Mouse (Mus musculus): ENCODE measurements around the gene Galnt7.
"Not testable (repeated sequence)": the region's sequence is repeated elsewhere in the genome, so short reads cannot be mapped to it uniquely, and the experiment has no call there.

Galnt7 gene

GRCm38 (mm10) chr8:57540110-57540838 is 112.6 kb downstream of the Galnt7 start:
- DNase-seq (ENCODE audit: low spot score): peak; percentile 79

- DNase-seq (ENCODE audit: low spot score): no peak
Observed at GRCm38 (mm10) chr8:57538601-57539000, 114.2 kb downstream of the Galnt7 start.

GRCm38 (mm10) chr8:57536167-57536566 is 116.7 kb downstream of the Galnt7 start:
- DNase-seq (ENCODE audit: low spot score): no peak

GRCm38 (mm10) chr8:57534495-57534894 is 118.3 kb downstream of the Galnt7 start:
- no peak for DNase-seq (ENCODE audit: low spot score)

- DNase-seq (ENCODE audit: low spot score): no peak
Observed at GRCm38 (mm10) chr8:57533106-57533505, 119.7 kb downstream of the Galnt7 start.

- no peak for DNase-seq (ENCODE audit: low spot score)
Observed at GRCm38 (mm10) chr8:57532223-57532622, 120.6 kb downstream of the Galnt7 start.

- peak; percentile 87 for DNase-seq (ENCODE audit: low spot score)
Observed at GRCm38 (mm10) chr8:57530666-57531349, 122.0 kb downstream of the Galnt7 start.

- DNase-seq (ENCODE audit: low spot score): no peak
Observed at GRCm38 (mm10) chr8:57530238-57530637, 122.6 kb downstream of the Galnt7 start.

GRCm38 (mm10) chr8:57528036-57528435 is 124.8 kb downstream of the Galnt7 start:
- DNase-seq (ENCODE audit: low spot score): no peak

- DNase-seq (ENCODE audit: low spot score): no peak
Observed at GRCm38 (mm10) chr8:57520186-57520786, 132.5 kb downstream of the Galnt7 start.

GRCm38 (mm10) chr8:57517723-57518122 is 135.1 kb downstream of the Galnt7 start:
- DNase-seq (ENCODE audit: low spot score): no peak

- DNase-seq (ENCODE audit: low spot score): not testable (repeated sequence)
Observed at GRCm38 (mm10) chr8:57516685-57517084, 136.1 kb downstream of the Galnt7 start.

GRCm38 (mm10) chr8:57513178-57513661 is 139.6 kb downstream of the Galnt7 start:
- not testable (repeated sequence) for DNase-seq (ENCODE audit: low spot score)

GRCm38 (mm10) chr8:57512141-57513056 is 140.4 kb downstream of the Galnt7 start:
- peak; percentile 10 for DNase-seq (ENCODE audit: low spot score)

- peak; percentile 100 for DNase-seq (ENCODE audit: low spot score)
Observed at GRCm38 (mm10) chr8:57511316-57512118, 141.3 kb downstream of the Galnt7 start, which contains the start of gene Hmgb2. Gene Hmgb2 (plus strand): TSS chr8:57511907.

GRCm38 (mm10) chr8:57510791-57511315 is 142.0 kb downstream of the Galnt7 start:
- no peak for DNase-seq (ENCODE audit: low spot score)

- peak; percentile 1 for DNase-seq (ENCODE audit: low spot score)
Observed at GRCm38 (mm10) chr8:57508657-57509056, 144.2 kb downstream of the Galnt7 start.

- DNase-seq (ENCODE audit: low spot score): peak; percentile 1
Observed at GRCm38 (mm10) chr8:57507556-57508063, 145.2 kb downstream of the Galnt7 start.

GRCm38 (mm10) chr8:57505500-57505899 is 147.3 kb downstream of the Galnt7 start:
- DNase-seq (ENCODE audit: low spot score): not testable (repeated sequence)

GRCm38 (mm10) chr8:57503641-57504040 is 149.2 kb downstream of the Galnt7 start:
- DNase-seq (ENCODE audit: low spot score): peak; percentile 67
